In genomic region chr1:72963449-72963848, GRCm38 (mm10) we compare ENCODE assay signal across 9 mouse cellular contexts. TPM values are rescaled to one million over a fixed set of nuclear protein-coding genes. Genes with fewer than 3 reads are reported as not detected.
A peak's percentile ranks its signal among the peaks of the same experiment; 100 is the strongest.
DNase-seq lines count a peak whose midpoint lies in the region; ATAC-seq lines count a peak whose summit lies in the region.
"Had no signal": no experiment of that assay in that cellular context is flagged by ENCODE, and none has a peak within 500 bp of the region (broad histone marks: within the 10 kb centered on the region; RNA-seq: fewer than 3 reads in every experiment).

No protein-coding gene starts in this region.

- no peak overlapping the region; the same call in 1 of the 2 replicates for H3K4me2 ChIP-seq in hindbrain, embryonic 12.5 days (replicated peaks)
- peak overlapping the region; percentile 43 for H3K4me2 ChIP-seq in limb, embryonic 12.5 days
- H3K4me2 ChIP-seq: liver, embryonic 13.5 days had no signal

- 43% methylated on average over 7 of the region's 7 CpGs for WGBS in hindbrain, embryonic 12.5 days
- WGBS in limb, embryonic 12.5 days = 17% methylated on average over 7 of the region's 7 CpGs

- H3K27ac ChIP-seq in hindbrain, embryonic 12.5 days = peak overlapping the region; percentile 57
- peak overlapping the region; percentile 86 for H3K27ac ChIP-seq in limb, embryonic 12.5 days
- H3K27ac ChIP-seq: liver, embryonic 13.5 days had no signal

- ATAC-seq in hindbrain, embryonic 12.5 days (ENCODE audit: low FRiP score) = peak; percentile 52; the same call in 1 of the 2 replicates
- peak; percentile 78 for ATAC-seq in limb, embryonic 12.5 days (ENCODE audit: insufficient number of reproducible peaks, insufficient read depth, low FRiP score, low TSS enrichment, low read depth)
- ATAC-seq in activated CD4-positive, CD25-positive, alpha-beta regulatory T cell, adult 4 months = no peak

- no peaks in the 10 kb centered on the region for H3K27me3 ChIP-seq in hindbrain, embryonic 12.5 days
- H3K27me3 ChIP-seq in limb, embryonic 12.5 days = peaks cover 2% of the 10 kb centered on the region; the same call in 1 of the 2 replicates
- H3K27me3 ChIP-seq: liver, embryonic 13.5 days had no signal

- H3K9ac ChIP-seq in hindbrain, embryonic 12.5 days = no peak overlapping the region
- H3K9ac ChIP-seq in limb, embryonic 12.5 days (replicated peaks) = peak overlapping the region; percentile 44; the same call in 1 of the 2 replicates
- H3K9ac ChIP-seq: liver, embryonic 13.5 days had no signal

- H3K36me3 ChIP-seq in hindbrain, embryonic 12.5 days = no peaks in the 10 kb centered on the region
- no peaks in the 10 kb centered on the region for H3K36me3 ChIP-seq in limb, embryonic 12.5 days
- H3K36me3 ChIP-seq: liver, embryonic 13.5 days had no signal

- no peaks in the 10 kb centered on the region for H3K9me3 ChIP-seq in hindbrain, embryonic 12.5 days (replicated peaks)
- no peaks in the 10 kb centered on the region for H3K9me3 ChIP-seq in limb, embryonic 12.5 days
- H3K9me3 ChIP-seq: liver, embryonic 13.5 days had no signal

- peak; percentile 20 for DNase-seq in urinary bladder, postnatal 14 days (ENCODE audit: low spot score)
- no peak for DNase-seq in urinary bladder, postnatal 10 days (ENCODE audit: low spot score)
- peak; percentile 31 to 37 for DNase-seq in frontal cortex, postnatal 36 days (ENCODE audit: low spot score in 2 of 2)
- peak; percentile 36 for DNase-seq in retina, embryonic 14.5 days (ENCODE audit: low spot score)
- no peak for DNase-seq in spleen, postnatal 14 days (ENCODE audit: low spot score in 2 of 2)
- DNase-seq: liver, embryonic 13.5 days had no signal

- H3K4me1 ChIP-seq in hindbrain, embryonic 12.5 days = peaks cover 4% of the 10 kb centered on the region
- peaks cover 16% of the 10 kb centered on the region for H3K4me1 ChIP-seq in limb, embryonic 12.5 days (replicated peaks)
- H3K4me1 ChIP-seq: liver, embryonic 13.5 days had no signal

- H3K4me3 ChIP-seq in hindbrain, embryonic 12.5 days = no peak overlapping the region
- 0 out of 2 replicates have a peak overlapping the region, but pooled peaks have one; percentile 9 for H3K4me3 ChIP-seq in limb, embryonic 12.5 days (replicated peaks)
- H3K4me3 ChIP-seq: liver, embryonic 13.5 days had no signal

RNA-seq across cellular contexts. Expression of gene Tnp1, which starts 52.3 kb away (rescaled TPM):
- polyA plus RNA-seq in hindbrain, embryonic 12.5 days (2016; fragmentation: Nextera tagmentation; extraction: Ambion mirVana) = not detected in 2 replicates
- polyA plus RNA-seq in limb, embryonic 12.5 days (2016; fragmentation: Nextera tagmentation; extraction: Ambion mirVana) = not detected in 2 replicates
- not detected for polyA plus RNA-seq in activated CD4-positive, CD25-positive, alpha-beta regulatory T cell, adult 4 months (2017; shearing (Covaris generic))
- polyA plus RNA-seq: liver, embryonic 13.5 days had no signal

Comparison
In these comparisons a context has a peak if more than half of its experiments do, and no peak if none do; other contexts are left out.
1. DNase-seq: peak in urinary bladder, postnatal 14 days (single experiment), frontal cortex, postnatal 36 days (2 of 2) and retina, embryonic 14.5 days (single experiment); none in urinary bladder, postnatal 10 days (single experiment) and spleen, postnatal 14 days (0 of 2).